Mouse (Mus musculus): ENCODE data around the gene Wls. TPM values are rescaled to one million over a fixed set of nuclear protein-coding genes. Genes with fewer than 3 reads are reported as not detected.

Gene Wls
- polyA plus RNA-seq, 1 experiment from 2014 or later = 41.1 TPM

DNA sequence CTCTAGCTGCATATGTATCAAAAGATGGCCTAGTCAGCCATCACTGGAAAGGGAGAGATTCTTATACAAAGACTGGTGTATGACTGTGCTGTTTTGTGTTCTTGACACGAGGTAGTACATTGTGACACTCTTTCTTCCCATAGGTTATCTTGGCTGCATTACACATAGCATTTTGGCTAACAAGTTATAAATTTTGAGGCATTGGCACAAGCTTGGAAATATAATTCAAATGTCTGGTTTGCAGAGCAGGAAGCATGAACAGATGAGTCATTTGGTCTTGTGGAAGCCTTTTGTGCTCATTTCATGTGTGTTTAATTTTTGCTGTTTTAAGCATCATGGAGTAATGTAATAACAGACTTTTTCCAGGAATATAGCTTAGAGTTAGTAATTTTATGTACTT, 26.2 kb downstream of the Wls start:
- Histone ChIP-seq H3K36me3 (ENCODE audit: poor library complexity, severe bottlenecking) (no peaks in the 10 kb centered on the region), H3K9ac (no peak overlapping the region), H3K4me1 (no peaks in the 10 kb centered on the region), H3K9me3 (replicated peaks) (no peaks in the 10 kb centered on the region), H3K27me3 (no peaks in the 10 kb centered on the region), H3K4me3 (no peak overlapping the region), H3K27ac (no peak overlapping the region), H3K4me2 (no peak overlapping the region)
- no peak for ATAC-seq
- 83% methylated on average over 1 of the region's 1 CpGs for WGBS

DNA sequence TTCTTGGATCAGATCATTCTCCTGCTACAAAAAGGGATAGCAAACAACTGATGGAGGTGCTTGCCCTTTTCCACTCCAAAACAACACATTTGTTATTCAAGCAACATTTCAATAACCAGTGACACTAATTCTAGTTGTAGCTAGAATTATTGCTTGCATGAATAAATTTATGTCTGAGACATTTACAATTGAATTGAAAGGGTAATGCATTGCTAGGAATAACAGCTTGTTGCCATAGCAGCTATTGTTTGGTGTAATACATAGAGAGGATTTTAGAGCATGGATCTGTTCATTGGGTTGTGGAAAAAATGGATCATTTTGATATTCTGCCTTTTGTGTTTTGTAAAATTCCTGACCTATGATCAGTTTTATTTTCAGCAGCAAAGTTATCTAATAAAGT, 39.5 kb downstream of the Wls start:
- no peaks in the 10 kb centered on the region for H3K36me3 ChIP-seq (ENCODE audit: poor library complexity, severe bottlenecking)
- no peak for ATAC-seq
- H3K9ac ChIP-seq = no peak overlapping the region
- no peak overlapping the region for H3K4me3 ChIP-seq
- H3K27ac ChIP-seq = no peak overlapping the region
- no peaks in the 10 kb centered on the region for H3K4me1 ChIP-seq
- peaks cover 5% of the 10 kb centered on the region; the same call in 1 of the 2 replicates for H3K27me3 ChIP-seq
- no peak overlapping the region for H3K4me2 ChIP-seq
- no peaks in the 10 kb centered on the region for H3K9me3 ChIP-seq (replicated peaks)

DNA sequence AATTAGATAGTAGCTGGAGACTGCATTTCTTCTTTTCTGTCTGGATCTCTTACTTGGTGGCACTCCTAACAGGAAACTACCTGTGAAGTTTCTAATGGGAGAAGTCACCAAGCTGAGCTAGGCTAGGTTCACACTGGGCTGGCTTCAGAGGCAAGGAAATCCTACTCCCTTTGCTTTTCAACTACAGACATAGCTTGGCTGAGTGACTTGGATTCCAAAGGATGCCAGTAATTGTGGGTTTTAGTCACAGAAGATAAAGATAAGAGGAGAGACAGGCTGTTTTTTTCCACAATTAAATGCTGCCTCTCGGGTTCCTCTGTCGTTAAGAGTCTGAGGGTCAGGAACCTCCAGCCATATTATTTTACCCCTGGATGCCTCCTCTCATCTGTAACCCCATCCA, 43.9 kb downstream of the Wls start:
- Histone ChIP-seq H3K36me3 (ENCODE audit: poor library complexity, severe bottlenecking) (no peaks in the 10 kb centered on the region), H3K27ac (no peak overlapping the region), H3K4me2 (no peak overlapping the region), H3K4me3 (no peak overlapping the region), H3K27me3 (peaks cover 10% of the 10 kb centered on the region; the same call in 1 of the 2 replicates), H3K9ac (no peak overlapping the region), H3K4me1 (peaks cover 21% of the 10 kb centered on the region), H3K9me3 (replicated peaks) (no peaks in the 10 kb centered on the region)
- WGBS = 25% methylated on average over 2 of the region's 2 CpGs
- no peak for ATAC-seq

DNA sequence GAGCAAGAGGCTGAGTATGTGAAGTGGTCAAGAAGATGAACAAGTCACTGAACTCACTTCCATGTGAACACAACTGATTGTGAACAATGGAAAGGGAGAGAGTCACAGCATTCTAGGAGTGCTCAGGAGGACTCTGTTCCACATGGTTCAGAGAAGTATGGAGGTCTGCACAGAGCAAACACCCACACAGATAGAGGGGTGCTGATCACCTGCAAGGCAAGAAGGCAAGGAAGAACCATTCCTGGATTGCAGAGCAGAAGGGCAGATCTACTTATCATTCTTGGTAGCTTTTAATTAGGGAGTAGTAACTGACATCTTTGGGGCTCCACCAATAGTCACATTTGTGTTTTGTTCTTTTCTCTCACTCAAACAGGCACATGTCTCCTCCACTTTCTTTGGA, 45.3 kb downstream of the Wls start:
- Histone ChIP-seq H3K4me3 (no peak overlapping the region), H3K27me3 (peaks cover 10% of the 10 kb centered on the region; the same call in 1 of the 2 replicates), H3K36me3 (ENCODE audit: poor library complexity, severe bottlenecking) (no peaks in the 10 kb centered on the region), H3K4me2 (no peak overlapping the region), H3K9me3 (replicated peaks) (no peaks in the 10 kb centered on the region), H3K27ac (peak overlapping the region; percentile 80), H3K4me1 (peaks cover 21% of the 10 kb centered on the region), H3K9ac (no peak overlapping the region)
- peak; percentile 52 for ATAC-seq

DNA sequence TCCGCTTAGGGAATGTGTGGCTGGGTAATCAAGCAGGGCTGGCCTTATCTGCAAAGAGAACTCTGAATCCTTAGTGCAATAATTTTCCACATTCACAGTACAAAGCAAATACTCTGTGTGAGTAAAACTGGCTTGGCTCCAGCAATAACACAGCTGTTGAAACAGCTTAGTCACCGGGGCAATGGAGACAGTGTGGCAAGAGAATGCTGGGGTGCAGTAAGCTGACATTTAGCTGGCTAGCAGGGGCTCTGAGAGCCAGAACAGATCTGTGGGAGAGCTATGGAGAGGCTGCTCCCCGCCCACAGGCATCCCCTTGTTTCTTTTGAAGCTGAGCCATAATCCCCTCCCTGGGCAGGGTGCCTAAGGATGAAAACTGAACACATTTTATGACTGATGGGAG, 45.8 kb downstream of the Wls start:
- H3K9me3 ChIP-seq (replicated peaks) = no peaks in the 10 kb centered on the region
- peak overlapping the region; percentile 80 for H3K27ac ChIP-seq
- 4% methylated on average over 3 of the region's 3 CpGs for WGBS
- no peak overlapping the region for H3K4me3 ChIP-seq
- peaks cover 10% of the 10 kb centered on the region; the same call in 1 of the 2 replicates for H3K27me3 ChIP-seq
- H3K4me2 ChIP-seq = peak overlapping the region; percentile 28; the same call in 1 of the 2 replicates
- peak; percentile 95 for ATAC-seq
- H3K36me3 ChIP-seq (ENCODE audit: poor library complexity, severe bottlenecking) = no peaks in the 10 kb centered on the region
- H3K4me1 ChIP-seq = peaks cover 21% of the 10 kb centered on the region
- no peak overlapping the region for H3K9ac ChIP-seq

DNA sequence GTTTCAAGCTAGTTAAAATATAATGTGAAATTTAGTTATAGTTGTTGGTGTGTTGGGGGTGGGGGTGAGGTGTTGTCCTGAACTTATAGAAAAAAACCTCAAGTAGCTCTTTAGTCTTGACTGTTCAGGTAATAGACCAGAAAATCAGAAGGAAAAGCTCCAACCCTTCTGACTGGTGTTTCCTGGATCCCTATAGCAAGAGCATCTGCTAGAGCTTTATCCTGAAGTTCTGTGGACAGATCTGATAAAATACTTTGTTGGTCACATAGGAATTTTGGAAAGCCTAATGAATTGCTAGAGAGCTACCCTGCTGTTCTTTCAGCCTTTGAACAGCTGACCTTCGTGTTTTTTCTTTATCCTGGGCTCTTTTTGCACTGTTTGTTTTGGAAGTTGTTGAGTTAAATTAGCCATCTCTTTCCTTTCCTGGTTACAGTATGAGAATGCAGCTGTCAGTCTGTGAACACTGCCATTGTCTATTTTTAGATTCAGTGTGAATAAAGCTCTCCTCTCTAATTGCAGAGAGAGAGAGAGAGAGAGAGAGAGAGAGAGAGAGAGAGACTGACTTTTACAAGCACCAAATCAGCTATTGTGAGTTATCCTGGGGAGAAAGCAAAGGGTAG, 46.4 kb downstream of the Wls start:
- peak; percentile 73 for ATAC-seq
- H3K27me3 ChIP-seq = peaks cover 10% of the 10 kb centered on the region; the same call in 1 of the 2 replicates
- no peaks in the 10 kb centered on the region for H3K9me3 ChIP-seq (replicated peaks)
- no peak overlapping the region for H3K9ac ChIP-seq
- peak overlapping the region; percentile 80 for H3K27ac ChIP-seq
- H3K4me3 ChIP-seq = no peak overlapping the region
- WGBS = 6% methylated on average over 1 of the region's 1 CpGs
- H3K4me1 ChIP-seq = peaks cover 21% of the 10 kb centered on the region
- H3K4me2 ChIP-seq = peak overlapping the region; percentile 28
- no peaks in the 10 kb centered on the region for H3K36me3 ChIP-seq (ENCODE audit: poor library complexity, severe bottlenecking)

DNA sequence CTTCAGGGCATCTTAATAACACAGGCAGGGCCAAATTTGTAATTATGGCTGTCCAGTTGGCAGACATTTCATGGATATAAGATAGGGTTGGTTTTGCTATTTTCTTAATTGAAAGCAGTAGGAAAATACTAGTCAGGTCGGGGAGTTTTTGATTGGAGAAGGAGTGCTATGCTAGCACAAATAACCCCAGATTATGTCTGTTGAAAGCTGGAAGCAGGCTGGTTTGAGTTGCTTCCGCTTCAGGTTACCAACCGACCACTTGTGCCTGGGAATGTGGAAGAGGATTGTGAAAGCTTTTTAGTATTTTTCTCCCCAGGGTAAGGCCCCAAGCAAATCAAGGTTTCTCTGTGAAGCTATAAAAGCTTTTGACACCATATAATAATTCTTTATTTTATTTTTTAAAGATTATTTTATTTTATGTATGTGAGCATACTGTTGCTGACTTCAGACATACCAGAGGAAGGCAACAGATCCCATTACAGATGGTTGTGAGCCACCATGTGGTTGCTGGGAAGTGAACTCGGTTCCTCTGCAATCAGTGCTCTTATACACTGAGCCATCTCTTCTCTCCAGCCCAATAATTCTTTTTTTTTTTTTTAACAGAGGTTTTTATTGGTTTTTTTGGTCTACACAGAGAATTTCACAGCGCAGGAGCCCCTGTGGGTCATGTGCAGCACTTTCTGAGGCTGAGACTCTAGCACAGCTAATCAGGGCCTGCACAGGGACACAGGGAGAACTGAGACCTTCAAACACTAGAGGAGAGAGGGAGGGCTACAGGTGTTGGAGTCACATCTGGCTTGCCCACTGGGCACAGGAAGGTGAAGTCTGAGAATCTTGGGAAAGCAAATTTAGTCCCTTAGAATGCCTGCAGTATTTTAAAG, 50.9 kb downstream of the Wls start:
- Histone ChIP-seq H3K4me2 (no peak overlapping the region), H3K9ac (no peak overlapping the region), H3K27me3 (peaks cover 5% of the 10 kb centered on the region), H3K9me3 (replicated peaks) (no peaks in the 10 kb centered on the region), H3K4me3 (no peak overlapping the region), H3K27ac (no peak overlapping the region), H3K4me1 (peaks cover 12% of the 10 kb centered on the region), H3K36me3 (ENCODE audit: poor library complexity, severe bottlenecking) (no peaks in the 10 kb centered on the region)
- no peak for ATAC-seq
- WGBS = 78% methylated on average over 5 of the region's 5 CpGs

DNA sequence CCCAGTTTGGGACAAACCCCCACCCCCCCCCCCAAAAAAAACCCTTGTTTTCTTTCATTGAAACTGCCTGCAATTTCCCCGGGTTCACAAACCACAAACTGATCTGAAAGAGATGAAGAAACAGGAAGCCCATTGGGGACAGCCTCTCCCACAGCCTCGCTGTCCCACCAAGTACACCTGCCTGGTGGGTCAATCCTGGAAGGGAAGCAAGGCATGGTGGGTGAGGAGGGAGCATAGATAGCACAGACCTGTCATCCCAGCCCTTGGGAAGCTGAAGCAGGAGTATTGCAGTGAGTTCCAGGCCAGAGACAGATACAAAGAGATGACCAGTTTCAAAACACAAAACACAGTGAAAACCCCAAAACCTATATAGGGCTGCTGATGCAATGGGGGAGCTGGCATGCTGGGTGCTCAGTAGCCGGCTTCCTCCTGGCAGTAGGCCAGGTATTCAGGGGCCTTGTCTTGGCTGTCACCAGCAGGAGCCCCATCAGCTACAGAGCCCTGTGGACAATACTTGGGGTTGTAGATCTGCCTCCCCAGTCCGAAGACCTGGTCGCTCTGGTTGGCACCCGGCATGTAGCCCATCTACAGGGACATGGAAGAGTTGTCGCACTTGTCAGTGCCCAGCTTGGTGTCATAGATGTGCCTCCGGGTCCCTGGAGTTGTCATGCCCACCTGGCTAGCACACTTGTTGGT, 51.7 kb downstream of the Wls start:
- Histone ChIP-seq H3K27ac (no peak overlapping the region), H3K4me3 (no peak overlapping the region), H3K4me2 (no peak overlapping the region), H3K9me3 (replicated peaks) (no peaks in the 10 kb centered on the region), H3K9ac (no peak overlapping the region), H3K4me1 (peaks cover 4% of the 10 kb centered on the region), H3K27me3 (peaks cover 5% of the 10 kb centered on the region), H3K36me3 (ENCODE audit: poor library complexity, severe bottlenecking) (no peaks in the 10 kb centered on the region)
- no peak for ATAC-seq
- 90% methylated on average over 8 of the region's 8 CpGs for WGBS

DNA sequence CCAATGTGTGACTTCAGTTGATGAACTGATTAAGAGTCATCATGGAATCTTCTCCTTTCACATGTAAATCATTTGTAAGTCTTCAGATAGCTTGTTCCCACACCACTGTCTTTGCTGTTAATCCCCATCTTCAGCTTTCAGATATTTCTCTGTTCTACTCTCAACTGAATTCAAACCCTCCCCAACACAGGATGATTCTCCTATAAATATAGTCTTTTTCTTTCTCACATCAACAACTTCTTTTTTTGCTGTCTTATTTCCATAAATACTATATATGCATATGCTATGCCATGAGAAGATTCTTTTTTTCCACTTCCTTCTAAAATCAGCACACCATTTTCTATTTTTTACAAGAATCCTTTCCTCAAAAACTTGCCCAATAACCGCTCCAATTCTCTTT, 67.9 kb downstream of the Wls start:
- H3K4me1 ChIP-seq = no peaks in the 10 kb centered on the region
- no peak overlapping the region for H3K4me2 ChIP-seq
- H3K9me3 ChIP-seq (replicated peaks) = no peaks in the 10 kb centered on the region
- WGBS = 93% methylated on average over 1 of the region's 1 CpGs
- H3K36me3 ChIP-seq (ENCODE audit: poor library complexity, severe bottlenecking) = no peaks in the 10 kb centered on the region
- H3K4me3 ChIP-seq = no peak overlapping the region
- H3K27ac ChIP-seq = no peak overlapping the region
- ATAC-seq = no peak
- H3K9ac ChIP-seq = no peak overlapping the region
- H3K27me3 ChIP-seq = no peaks in the 10 kb centered on the region

DNA sequence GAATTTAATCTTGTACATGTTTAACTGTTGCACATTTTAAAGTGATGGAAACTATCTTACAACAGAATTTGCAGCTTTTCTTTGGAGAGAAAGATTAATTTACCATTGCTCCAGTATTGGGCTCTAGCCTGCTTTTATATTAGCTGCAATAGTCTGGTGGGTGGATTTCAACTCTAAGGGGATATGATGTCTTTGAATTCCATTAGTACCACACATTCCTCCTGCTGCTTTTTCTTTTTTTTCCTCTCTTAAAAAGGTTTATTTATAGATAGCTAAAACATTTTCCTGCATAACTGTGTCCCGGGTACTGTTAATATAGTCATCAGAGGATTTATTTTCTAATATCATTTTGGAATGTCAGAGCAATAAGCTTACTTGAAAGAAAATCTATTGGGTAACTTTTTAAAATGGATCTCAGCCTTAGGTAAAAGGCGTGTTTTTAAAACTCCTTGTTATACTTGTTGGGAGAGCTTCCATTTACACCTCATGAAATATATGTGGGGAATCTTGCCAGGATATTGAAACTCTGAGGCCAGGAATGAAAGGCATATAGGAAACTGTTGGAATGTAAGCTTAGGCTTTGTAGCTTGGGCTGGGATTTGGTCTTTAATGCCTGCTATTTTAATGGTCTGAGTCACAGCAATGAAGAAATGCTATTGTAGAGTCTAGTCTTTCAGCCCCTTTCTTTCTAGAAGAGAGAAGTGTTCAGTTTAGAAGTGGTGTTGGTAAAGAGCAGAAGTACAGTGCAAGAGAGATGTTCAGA, 78.0 kb downstream of the Wls start:
- Histone ChIP-seq H3K27me3 (no peaks in the 10 kb centered on the region), H3K4me1 (no peaks in the 10 kb centered on the region), H3K9me3 (replicated peaks) (no peaks in the 10 kb centered on the region), H3K36me3 (ENCODE audit: poor library complexity, severe bottlenecking) (no peaks in the 10 kb centered on the region), H3K27ac (no peak overlapping the region), H3K4me2 (no peak overlapping the region), H3K4me3 (no peak overlapping the region), H3K9ac (no peak overlapping the region)
- 93% methylated on average over 2 of the region's 2 CpGs for WGBS
- ATAC-seq = no peak

Data from forebrain, embryonic 13.5 days (tissue).